Comparison of ENCODE assay signal across 9 mouse cellular contexts in the genomic region with DNA sequence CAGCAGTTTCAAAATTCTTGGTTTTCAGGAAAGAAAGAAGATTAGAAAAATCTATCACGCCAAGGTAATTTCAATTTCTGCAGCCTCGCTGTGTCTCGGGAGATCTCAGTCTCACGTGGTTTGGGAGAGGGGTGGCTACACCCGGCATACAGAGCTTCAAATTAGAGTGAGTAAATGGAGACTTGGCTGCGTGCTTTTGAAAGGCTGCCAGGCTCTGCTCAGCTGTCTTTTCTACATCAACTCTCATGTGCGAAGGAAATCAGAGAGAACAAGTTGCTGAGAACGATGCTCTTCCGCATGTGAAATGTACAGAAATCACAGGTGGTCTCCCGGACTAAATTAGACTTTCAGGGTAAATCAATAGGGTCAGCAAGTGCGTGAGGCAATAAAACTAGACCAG.
DNase-seq lines count a peak whose midpoint lies in the region.
"Had no signal": no experiment of that assay in that cellular context is flagged by ENCODE, and none has a peak within 500 bp of the region (broad histone marks: within the 10 kb centered on the region; RNA-seq: fewer than 3 reads in every experiment).

No protein-coding gene starts in this region.

- peak; percentile 28 for DNase-seq in kidney, postnatal 10 days
- DNase-seq in kidney, postnatal 36 days: no peak
- DNase-seq in frontal cortex, postnatal 10 days (ENCODE audit: low spot score in 2 of 2): peak; percentile 59 to 71
- DNase-seq in layer of hippocampus, postnatal 14 days (ENCODE audit: low spot score in 2 of 2): peak; percentile 61 to 78
- DNase-seq in right cerebral cortex, adult 2 months (ENCODE audit: low spot score in 2 of 2): peak; percentile 59 to 72
- DNase-seq in lung, postnatal 10 days: no peak
- no peak for DNase-seq in spleen, postnatal 4 days (ENCODE audit: low spot score in 2 of 2)
- DNase-seq: adrenal gland, postnatal 14 days; gastrocnemius, postnatal 36 days had no signal

Comparison
In these comparisons a context has a peak if more than half of its experiments do, and no peak if none do; other contexts are left out.
1. DNase-seq: peak in kidney, postnatal 10 days (single experiment), frontal cortex, postnatal 10 days (2 of 2), layer of hippocampus, postnatal 14 days (2 of 2) and right cerebral cortex, adult 2 months (2 of 2); none in kidney, postnatal 36 days (0 of 2), lung, postnatal 10 days (single experiment) and spleen, postnatal 4 days (0 of 2).